Mouse (Mus musculus): ENCODE measurements at regions not wholly inside any gene's neighbourhood (a gene's known extent, or its start where the extent isn't known, plus 50 kb on each side); places are given as distances from the start of the nearest gene placed in this dataset.
"Not testable (repeated sequence)": the region's sequence is repeated elsewhere in the genome, so short reads cannot be mapped to it uniquely, and the experiment has no call there.

DNA sequence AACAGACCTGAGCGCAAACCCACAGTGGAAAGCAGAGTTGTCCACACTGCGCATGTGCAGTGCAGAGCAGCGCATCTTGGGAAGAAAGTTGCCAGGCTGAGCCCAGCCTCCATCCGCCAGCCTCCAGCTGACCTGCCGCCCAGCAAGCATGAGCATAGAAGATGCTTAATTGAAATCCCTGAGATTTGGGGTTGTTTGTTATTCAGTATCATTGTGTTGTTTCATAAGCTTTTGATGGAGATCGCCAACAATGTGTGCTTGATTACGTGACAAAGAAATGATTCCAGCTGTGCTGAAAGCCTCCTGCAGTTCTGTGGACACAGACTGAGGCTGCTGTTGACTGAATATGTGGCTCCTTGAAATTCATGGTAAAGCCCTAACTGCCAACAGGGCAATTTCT lies 89.3 kb upstream of the Pou3f3 start:
- TF ChIP-seq TCF3 (IDR thresholded peaks at IDR 0.05; ENCODE audit: insufficient read length, low read depth) (no peak), E2F4 (IDR thresholded peaks at IDR 0.05; ENCODE audit: insufficient read depth) (no peak), MYOD1 (IDR thresholded peaks at IDR 0.05; ENCODE audit: control insufficient read depth in 1 of 3, insufficient read length in 2 of 3, low read depth in 2 of 3) (no peak), REST (IDR thresholded peaks at IDR 0.05; ENCODE audit: insufficient read depth, insufficient read length) (no peak)
- Histone ChIP-seq H3K36me3 (ENCODE audit: control insufficient read depth, insufficient read depth) (no peaks in the 10 kb centered on the region), H3ac (ENCODE audit: control insufficient read depth, insufficient read length) (no peak overlapping the region), H3K27me3 (ENCODE audit: control insufficient read depth, insufficient read depth, insufficient read length) (no peaks in the 10 kb centered on the region), H3K4me2 (ENCODE audit: low read depth) (no peak overlapping the region), H3K4me3 (no peak overlapping the region), H3K79me2 (ENCODE audit: control insufficient read depth, insufficient read depth) (no peaks in the 10 kb centered on the region)

GRCm38 (mm10) chr1:42607466-42608043 lies 88.0 kb upstream of the Pou3f3 start:
- H3ac ChIP-seq (ENCODE audit: control insufficient read depth, insufficient read length); H3K36me3 ChIP-seq (ENCODE audit: control insufficient read depth, insufficient read depth); H3K4me2 ChIP-seq (ENCODE audit: low read depth); H3K4me3 ChIP-seq; H3K79me2 ChIP-seq (ENCODE audit: control insufficient read depth, insufficient read depth); H3K27me3 ChIP-seq (ENCODE audit: control insufficient read depth, insufficient read depth, insufficient read length): not testable (repeated sequence)

DNA sequence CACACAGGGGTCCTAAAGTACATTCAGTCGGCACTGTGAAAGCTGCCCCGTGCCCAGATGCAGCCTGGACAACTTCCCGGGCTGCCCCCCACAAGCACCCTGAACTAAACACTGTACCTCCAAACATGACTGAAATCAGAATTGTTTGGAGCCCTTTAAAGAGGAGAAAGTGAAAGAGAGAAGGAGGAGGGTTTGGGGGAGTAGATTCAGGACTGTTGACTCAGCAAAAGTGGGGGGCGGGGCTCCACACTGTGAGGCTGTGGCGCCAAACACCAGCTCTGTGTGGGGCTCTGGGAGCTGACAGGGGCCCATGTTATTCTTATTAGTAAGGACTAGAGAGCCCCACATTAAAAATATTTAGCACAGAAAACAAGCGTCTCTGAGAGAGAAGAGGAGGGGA lies 71.8 kb upstream of the Pou3f3 start:
- TF ChIP-seq POLR2AphosphoS2 (IDR thresholded peaks at IDR 0.05; ENCODE audit: insufficient read length, low read depth): no peak
- H3K4me2 ChIP-seq (ENCODE audit: low read depth): no peak overlapping the region
- no peak overlapping the region for H3K4me3 ChIP-seq
- H3K79me2 ChIP-seq (ENCODE audit: control insufficient read depth, insufficient read depth): no peaks in the 10 kb centered on the region
- H3K27me3 ChIP-seq (ENCODE audit: control insufficient read depth, insufficient read depth, insufficient read length): no peaks in the 10 kb centered on the region
- H3K36me3 ChIP-seq (ENCODE audit: control insufficient read depth, insufficient read depth): no peaks in the 10 kb centered on the region
- H3ac ChIP-seq (ENCODE audit: control insufficient read depth, insufficient read length): no peak overlapping the region

DNA sequence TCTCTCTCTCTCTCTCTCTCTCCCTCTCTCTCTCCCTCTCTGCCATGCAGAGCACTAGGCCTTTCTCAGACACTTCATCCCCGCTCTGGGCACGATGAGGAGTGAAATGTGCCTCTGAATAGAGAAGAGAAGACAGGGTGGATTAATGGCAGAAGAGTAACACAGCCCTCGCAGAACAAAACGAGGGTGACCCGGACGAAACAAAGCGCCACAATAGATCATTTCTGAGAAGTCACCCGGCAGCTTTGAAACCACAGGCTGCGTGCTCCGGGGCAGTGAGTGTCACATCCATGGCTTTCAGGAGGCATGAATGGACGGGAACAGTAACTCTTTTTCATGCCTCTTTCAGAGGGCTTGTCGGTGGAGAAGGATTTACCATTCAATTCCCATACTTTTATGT lies 66.8 kb upstream of the Pou3f3 start:
- H3K4me2 ChIP-seq (ENCODE audit: low read depth): no peak overlapping the region
- H3K36me3 ChIP-seq (ENCODE audit: control insufficient read depth, insufficient read depth): no peaks in the 10 kb centered on the region
- no peak overlapping the region for H3ac ChIP-seq (ENCODE audit: control insufficient read depth, insufficient read length)
- no peaks in the 10 kb centered on the region for H3K27me3 ChIP-seq (ENCODE audit: control insufficient read depth, insufficient read depth, insufficient read length)
- H3K79me2 ChIP-seq (ENCODE audit: control insufficient read depth, insufficient read depth): no peaks in the 10 kb centered on the region
- no peak overlapping the region for H3K4me3 ChIP-seq
- TF ChIP-seq POLR2AphosphoS2 (IDR thresholded peaks at IDR 0.05; ENCODE audit: insufficient read length, low read depth) (no peak), TCF3 (IDR thresholded peaks at IDR 0.05; ENCODE audit: insufficient read length, low read depth) (no peak), POLR2A (IDR thresholded peaks at IDR 0.05; ENCODE audit: insufficient read length, low read depth) (no peak), USF1 (IDR thresholded peaks at IDR 0.05; ENCODE audit: low read depth) (no peak), MYOD1 (IDR thresholded peaks at IDR 0.05; ENCODE audit: control insufficient read depth in 1 of 3, insufficient read length in 2 of 3, low read depth in 2 of 3) (no peak), CEBPB (IDR thresholded peaks at IDR 0.05; ENCODE audit: insufficient read depth, poor library complexity, severe bottlenecking) (no peak), SRF (IDR thresholded peaks at IDR 0.05; ENCODE audit: control insufficient read depth, insufficient read length, low read depth) (no peak), REST (IDR thresholded peaks at IDR 0.05; ENCODE audit: insufficient read depth, insufficient read length) (no peak), MYOG (IDR thresholded peaks at IDR 0.05; ENCODE audit: control insufficient read depth in 1 of 3, insufficient read depth in 1 of 3, insufficient read length in 2 of 3, low read depth in 2 of 3) (no peak), TCF12 (IDR thresholded peaks at IDR 0.05; ENCODE audit: insufficient read depth, poor library complexity, severe bottlenecking) (no peak), E2F4 (IDR thresholded peaks at IDR 0.05; ENCODE audit: insufficient read depth) (no peak), MAX (IDR thresholded peaks at IDR 0.05; ENCODE audit: low read depth) (no peak)

DNA sequence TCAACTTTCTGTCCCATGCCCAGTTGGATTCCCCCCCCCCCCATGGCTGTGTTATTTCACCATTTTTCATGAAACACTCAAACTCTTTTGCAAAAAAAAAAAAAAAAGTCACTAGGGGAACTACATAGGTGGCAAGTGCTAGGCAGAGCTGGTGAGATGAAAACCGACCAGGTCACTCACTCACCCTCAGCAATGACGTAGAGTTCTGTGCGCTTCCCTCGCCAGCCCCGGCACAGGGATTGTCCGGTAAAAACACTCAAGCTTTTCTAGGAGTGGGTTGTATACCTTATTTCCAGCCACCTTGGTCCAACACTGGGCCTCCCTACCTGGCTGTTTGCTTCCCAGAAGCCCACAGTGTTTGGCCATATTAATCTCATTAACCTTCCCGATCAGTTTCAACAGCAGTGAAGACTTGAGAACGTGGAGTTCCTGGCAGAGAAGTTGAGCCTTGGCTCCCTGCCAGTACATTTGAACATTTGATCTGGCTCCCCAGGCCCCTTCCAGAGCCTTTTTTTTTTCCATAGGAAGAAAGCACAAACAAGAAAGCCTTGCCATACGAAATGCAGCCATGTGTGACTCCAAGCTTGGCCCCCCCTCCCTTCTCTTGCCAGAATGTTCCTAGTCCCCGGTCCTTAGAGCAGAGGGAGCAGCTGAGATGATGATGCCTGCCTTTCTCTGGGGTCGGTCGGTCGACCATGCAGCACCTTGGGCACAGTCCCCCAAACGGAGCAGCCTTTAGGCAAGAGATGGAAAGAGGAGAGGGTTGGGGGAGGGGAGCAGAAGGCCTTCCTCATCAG lies 65.9 kb upstream of the Pou3f3 start:
- H3K4me2 ChIP-seq (ENCODE audit: low read depth): no peak overlapping the region

GRCm38 (mm10) chr1:42632286-42632685 lies 63.3 kb upstream of the Pou3f3 start:
- no peaks in the 10 kb centered on the region for H3K27me3 ChIP-seq (ENCODE audit: control insufficient read depth, insufficient read depth, insufficient read length)
- H3K79me2 ChIP-seq (ENCODE audit: control insufficient read depth, insufficient read depth): no peaks in the 10 kb centered on the region
- no peaks in the 10 kb centered on the region for H3K36me3 ChIP-seq (ENCODE audit: control insufficient read depth, insufficient read depth)
- TF ChIP-seq TCF12 (IDR thresholded peaks at IDR 0.05; ENCODE audit: insufficient read depth, poor library complexity, severe bottlenecking): no peak
- no peak for TF ChIP-seq REST (IDR thresholded peaks at IDR 0.05; ENCODE audit: insufficient read depth, insufficient read length)
- TF ChIP-seq POLR2A (IDR thresholded peaks at IDR 0.05; ENCODE audit: insufficient read length, low read depth): no peak
- TF ChIP-seq CEBPB (IDR thresholded peaks at IDR 0.05; ENCODE audit: insufficient read depth, poor library complexity, severe bottlenecking): no peak
- TF ChIP-seq MYOG (IDR thresholded peaks at IDR 0.05; ENCODE audit: control insufficient read depth in 1 of 3, insufficient read depth in 1 of 3, insufficient read length in 2 of 3, low read depth in 2 of 3): no peak
- no peak for TF ChIP-seq MYOD1 (IDR thresholded peaks at IDR 0.05; ENCODE audit: control insufficient read depth in 1 of 3, insufficient read length in 2 of 3, low read depth in 2 of 3)
- TF ChIP-seq SRF (IDR thresholded peaks at IDR 0.05; ENCODE audit: control insufficient read depth, insufficient read length, low read depth): no peak
- no peak overlapping the region for H3ac ChIP-seq (ENCODE audit: control insufficient read depth, insufficient read length)
- no peak overlapping the region for H3K4me3 ChIP-seq
- no peak overlapping the region for H3K4me2 ChIP-seq (ENCODE audit: low read depth)

More for the DNA sequence above, 65.9 kb upstream of the Pou3f3 start:
- H3K79me2 ChIP-seq (ENCODE audit: control insufficient read depth, insufficient read depth): no peaks in the 10 kb centered on the region
- H3K4me3 ChIP-seq: no peak overlapping the region
- H3K36me3 ChIP-seq (ENCODE audit: control insufficient read depth, insufficient read depth): no peaks in the 10 kb centered on the region
- TF ChIP-seq POLR2A (IDR thresholded peaks at IDR 0.05; ENCODE audit: insufficient read length, low read depth) (no peak), E2F4 (IDR thresholded peaks at IDR 0.05; ENCODE audit: insufficient read depth) (no peak), MAX (IDR thresholded peaks at IDR 0.05; ENCODE audit: low read depth) (no peak), USF1 (IDR thresholded peaks at IDR 0.05; ENCODE audit: low read depth) (no peak), TCF12 (IDR thresholded peaks at IDR 0.05; ENCODE audit: insufficient read depth, poor library complexity, severe bottlenecking) (no peak)
- no peak overlapping the region for H3ac ChIP-seq (ENCODE audit: control insufficient read depth, insufficient read length)
- H3K27me3 ChIP-seq (ENCODE audit: control insufficient read depth, insufficient read depth, insufficient read length): no peaks in the 10 kb centered on the region
